Mouse (Mus musculus): ENCODE data around the gene Bckdhb.
A peak's percentile ranks its signal among the peaks of the same experiment; 100 is the strongest.
"Not testable (repeated sequence)": the region's sequence is repeated elsewhere in the genome, so short reads cannot be mapped to it uniquely, and the experiment has no call there.

Bckdhb gene

DNA sequence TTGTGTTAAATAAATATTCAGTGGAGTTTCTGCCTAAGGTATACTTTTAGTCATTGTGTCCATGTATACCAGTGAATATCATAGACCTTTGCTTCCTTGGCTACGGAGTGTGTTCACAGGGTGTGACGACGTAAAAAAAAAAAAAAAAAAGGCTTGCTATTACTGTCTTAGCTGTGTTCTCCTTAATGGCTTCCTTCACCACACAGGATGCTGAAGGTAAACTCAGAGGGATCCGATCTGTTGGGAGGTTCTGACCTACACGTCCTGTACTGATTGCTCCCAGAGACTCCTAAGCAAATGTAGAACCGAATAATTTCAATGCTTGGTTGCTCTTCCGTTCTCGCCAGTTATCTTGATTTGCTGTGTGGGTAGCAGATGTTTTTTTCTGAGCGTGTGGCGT is 38.4 kb downstream of the Bckdhb start:
- no peak for DNase-seq (ENCODE audit: low spot score in 2 of 2)

DNA sequence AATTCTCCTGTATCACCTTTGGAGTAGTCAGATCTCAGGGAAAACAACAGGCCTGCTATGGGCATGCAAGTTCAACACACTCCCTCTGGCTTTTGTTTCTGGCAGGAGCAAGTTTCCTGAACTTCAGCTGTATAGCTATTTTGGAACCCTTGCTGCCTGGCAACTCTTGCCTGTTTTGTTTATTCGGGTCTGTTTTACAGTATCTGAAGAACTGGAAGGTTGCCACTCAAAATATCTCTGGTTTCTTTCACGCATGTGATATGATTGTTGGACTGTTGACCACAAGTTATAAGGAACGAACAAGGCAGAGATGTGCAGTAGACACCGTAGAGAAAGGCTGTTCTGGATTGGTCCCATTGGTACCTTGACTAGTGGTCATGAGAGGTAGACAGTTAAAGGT is 39.4 kb downstream of the Bckdhb start:
- no peak for DNase-seq (ENCODE audit: low spot score in 2 of 2)

- DNase-seq (ENCODE audit: low spot score in 2 of 2), result no peak
Measured at GRCm38 (mm10) chr9:83967439-83968050, 42.6 kb downstream of the Bckdhb start.

DNA sequence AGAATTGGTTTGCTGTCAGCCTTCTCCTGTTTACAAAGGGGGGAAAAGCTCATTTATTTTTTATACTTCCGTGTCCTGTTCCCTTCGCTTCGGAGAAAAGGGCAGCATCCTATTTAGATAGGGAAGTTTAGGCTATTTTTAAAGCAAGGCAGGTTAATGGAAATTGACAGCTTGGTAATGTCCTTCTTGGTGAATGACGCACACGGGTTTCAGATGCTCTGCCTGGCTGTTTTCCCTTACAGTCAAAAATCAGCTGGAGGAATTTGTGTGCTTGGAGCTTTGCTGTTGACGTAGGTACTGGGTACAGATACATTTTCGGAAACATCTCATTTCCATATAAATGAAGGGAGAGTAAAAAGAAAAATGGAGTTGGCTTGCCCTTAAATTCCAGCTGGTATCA is 44.4 kb downstream of the Bckdhb start:
- DNase-seq (ENCODE audit: low spot score in 2 of 2), result peak in 1 of 2 experiments; percentile 24

DNA sequence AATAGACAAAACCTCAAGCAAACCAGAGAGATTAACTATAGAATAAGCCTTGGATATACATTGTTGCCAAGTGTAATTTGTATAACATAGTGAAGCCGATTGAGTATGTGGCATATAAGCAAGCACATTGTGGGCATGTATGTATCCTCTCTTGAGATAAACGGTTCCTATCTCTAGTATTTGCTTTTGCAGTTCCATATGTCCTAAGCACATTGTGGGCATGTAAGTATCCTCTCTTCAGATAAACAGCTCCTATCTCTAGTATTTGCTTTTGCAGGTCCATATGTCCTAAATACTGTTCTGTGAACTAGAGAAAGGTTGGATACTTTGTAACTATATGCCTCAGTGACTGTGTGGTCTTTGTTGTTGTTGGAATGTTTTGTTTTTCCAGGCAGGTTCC is 48.5 kb downstream of the Bckdhb start:
- no peak for DNase-seq (ENCODE audit: low spot score in 2 of 2)

- no peak for DNase-seq (ENCODE audit: low spot score in 2 of 2)
Measured at GRCm38 (mm10) chr9:83975811-83976210, 50.9 kb downstream of the Bckdhb start.

- DNase-seq (ENCODE audit: low spot score in 2 of 2), result no peak
Measured at GRCm38 (mm10) chr9:83981234-83981633, 56.3 kb downstream of the Bckdhb start.

GRCm38 (mm10) chr9:84008961-84009360 is 84.0 kb downstream of the Bckdhb start:
- DNase-seq (ENCODE audit: low spot score in 2 of 2), result no peak

DNA sequence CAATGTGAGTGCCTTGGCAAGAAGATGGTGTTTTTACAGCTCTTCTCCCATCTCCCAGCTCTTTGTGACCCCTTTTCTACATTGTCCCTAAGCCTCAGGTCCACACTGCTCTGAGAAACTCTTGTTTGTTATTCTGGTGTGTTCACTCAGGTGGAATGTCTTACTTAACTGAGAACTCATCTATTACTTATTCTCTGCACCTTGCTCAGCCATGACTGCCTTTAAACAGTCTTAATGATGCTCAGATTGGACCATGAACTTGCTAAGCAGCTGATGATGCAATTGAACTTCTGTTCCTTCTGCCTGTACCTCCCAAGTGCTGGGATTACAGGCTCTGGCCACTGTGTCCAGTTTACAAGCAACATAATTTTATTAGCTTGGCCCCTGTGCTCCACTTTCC is 86.2 kb downstream of the Bckdhb start:
- DNase-seq (ENCODE audit: low spot score in 2 of 2), result no peak

DNA sequence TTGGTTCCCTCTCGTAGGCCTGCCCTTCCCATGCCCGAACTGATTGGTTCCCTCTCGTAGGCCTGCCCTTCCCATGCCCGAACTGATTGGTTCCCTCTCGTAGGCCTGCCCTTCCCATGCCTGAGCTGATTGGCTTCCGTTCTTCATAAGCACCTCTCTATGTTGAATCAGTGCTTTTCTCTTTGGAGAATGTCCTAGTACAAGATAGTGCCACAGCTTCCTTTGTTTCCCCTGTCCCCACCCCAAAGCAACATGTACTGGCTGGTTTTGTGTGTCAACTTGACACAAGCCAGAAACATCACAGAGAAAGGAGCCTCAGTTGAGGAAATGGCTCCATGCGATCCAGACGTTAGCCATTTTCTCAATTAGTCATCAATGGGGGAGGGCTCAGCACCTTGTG is 93.2 kb downstream of the Bckdhb start:
- DNase-seq (ENCODE audit: low spot score in 2 of 2), result not testable (repeated sequence)

DNA sequence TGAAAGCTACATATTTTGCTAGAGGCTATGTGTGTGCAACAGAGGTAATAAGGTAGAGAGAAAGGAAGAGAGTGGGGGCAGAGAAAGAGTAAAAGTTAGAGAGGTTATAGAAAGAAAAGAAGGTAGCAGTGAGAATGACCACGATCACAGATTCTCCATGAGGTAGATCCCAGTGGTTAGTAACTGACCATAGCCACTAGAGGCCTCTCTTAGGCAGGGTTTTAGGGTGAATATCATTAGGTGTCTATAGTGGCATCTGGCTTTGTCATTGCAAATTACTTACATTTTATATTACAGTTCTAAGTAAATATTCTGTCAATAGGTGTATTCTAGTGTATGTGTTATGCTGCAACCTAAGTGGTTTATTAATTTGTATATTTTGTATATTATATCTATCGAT is 94.7 kb downstream of the Bckdhb start:
- DNase-seq (ENCODE audit: low spot score in 2 of 2), result no peak

GRCm38 (mm10) chr9:84021189-84021588 is 96.2 kb downstream of the Bckdhb start:
- DNase-seq (ENCODE audit: low spot score in 2 of 2), result no peak

DNA sequence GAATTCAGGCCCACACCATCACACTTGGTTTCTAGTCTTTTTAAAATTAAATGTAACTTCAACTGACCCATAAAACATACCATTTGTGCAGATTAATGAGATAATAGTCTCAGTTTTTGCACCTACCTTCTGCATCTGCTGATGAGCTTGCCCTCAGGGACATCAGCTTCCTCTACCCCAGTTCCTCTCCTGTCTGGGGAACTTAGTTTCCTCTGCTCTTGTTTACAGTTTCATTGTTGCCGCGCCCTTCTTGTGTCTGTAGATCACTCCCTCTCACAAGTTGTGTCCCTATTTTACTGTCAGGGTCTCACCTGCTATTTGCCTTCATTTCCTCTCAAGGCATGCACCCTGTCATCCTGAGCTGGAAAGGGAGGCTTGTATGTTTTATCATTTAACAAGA is 103.2 kb downstream of the Bckdhb start:
- DNase-seq (ENCODE audit: low spot score in 2 of 2), result no peak

- DNase-seq (ENCODE audit: low spot score in 2 of 2), result no peak
Measured at GRCm38 (mm10) chr9:84030691-84031290, 105.8 kb downstream of the Bckdhb start.

DNA sequence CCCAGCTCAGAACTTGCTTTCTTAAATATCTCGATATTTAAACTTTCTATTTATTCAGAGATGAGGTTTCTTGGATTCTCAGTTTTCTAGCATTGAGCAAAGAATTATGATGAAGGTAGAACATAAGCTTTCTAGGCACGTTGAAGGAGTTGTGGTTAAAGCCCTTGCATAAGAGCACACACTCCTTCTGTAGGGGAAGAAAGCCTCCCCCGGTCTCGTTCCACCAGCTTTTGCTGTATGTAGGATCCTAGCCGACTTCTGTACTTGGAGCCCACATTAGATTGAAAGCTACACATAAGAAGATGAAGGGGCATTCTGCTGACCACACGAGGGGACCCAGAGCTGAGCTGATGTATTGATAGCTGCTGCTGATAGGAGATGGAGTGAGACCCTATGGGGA is 106.5 kb downstream of the Bckdhb start:
- DNase-seq (ENCODE audit: low spot score in 2 of 2), result no peak

DNA sequence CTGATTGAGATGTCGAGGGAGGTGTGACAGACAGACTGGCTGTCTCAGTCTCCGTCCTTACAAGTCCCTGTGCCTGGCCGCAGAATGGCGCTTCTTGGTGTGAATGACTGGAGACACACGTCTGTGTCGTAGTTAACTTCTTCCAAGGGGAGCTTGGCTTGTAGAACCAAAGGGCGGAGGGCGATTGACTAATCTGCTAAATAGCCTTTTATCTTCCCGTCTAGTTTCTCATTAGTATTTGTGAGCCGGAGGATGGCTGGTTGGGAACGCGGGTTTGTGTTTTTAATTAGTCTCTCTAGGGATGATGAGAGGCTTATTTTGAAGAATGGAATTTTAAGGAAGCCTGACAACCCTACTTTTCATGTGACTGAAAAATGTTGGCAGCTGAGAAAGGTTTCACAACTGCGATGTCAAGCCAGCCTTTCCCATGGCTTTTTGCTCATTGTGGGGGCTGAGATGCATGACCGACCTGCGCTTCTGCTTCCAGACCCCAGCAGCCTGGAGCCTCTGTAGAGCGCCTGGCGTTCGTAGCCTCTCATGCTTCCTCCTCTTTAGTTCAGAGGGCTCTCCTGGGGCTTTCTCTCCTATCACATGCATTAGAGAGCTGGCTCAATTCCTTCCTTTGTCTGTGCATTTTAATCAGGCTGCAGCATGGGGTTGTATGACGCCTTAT is 107.9 kb downstream of the Bckdhb start:
- DNase-seq (ENCODE audit: low spot score in 2 of 2), result no peak

- no peak for DNase-seq (ENCODE audit: low spot score in 2 of 2)
Measured at GRCm38 (mm10) chr9:84036046-84036445, 111.1 kb downstream of the Bckdhb start.

DNA sequence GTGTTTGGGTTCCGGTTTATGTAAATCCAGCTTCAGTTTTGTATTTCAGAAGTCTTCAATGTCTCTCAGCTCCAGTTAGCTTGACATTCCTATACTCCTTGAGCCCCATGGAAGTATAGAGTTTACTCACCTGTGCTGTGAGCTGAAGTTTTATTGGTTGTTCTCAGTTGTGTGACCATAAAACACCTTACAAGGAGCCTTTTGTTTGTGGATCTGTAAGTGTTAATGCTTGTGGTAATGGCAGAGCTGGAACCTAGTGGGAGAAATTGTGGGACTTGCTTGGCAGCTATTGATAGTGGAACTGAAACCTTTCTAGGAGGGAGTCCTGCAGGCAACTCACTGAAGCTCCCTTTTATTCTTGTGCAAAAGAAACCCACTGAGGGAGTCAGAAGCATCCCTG is 112.3 kb downstream of the Bckdhb start:
- DNase-seq (ENCODE audit: low spot score in 2 of 2), result no peak

DNA sequence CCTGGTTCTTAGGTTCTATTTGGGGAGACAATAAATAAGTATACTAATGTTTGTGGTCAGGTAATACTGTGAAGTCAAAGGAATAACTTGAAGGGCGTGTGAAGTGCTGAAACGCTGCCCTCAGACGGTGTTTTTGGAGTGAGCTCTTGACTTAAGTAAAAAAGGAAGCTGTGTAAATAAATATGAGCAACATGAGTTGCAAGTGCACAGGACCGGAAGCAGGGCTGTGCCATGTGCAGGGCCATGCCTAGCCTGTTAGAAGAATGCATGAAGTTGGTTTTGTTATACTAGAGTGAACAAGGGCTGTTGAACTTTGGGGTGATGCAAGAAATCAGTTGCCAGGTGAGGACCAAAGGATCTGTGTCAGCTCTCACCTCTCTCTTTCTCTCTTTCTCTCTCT is 114.0 kb downstream of the Bckdhb start:
- no peak for DNase-seq (ENCODE audit: low spot score in 2 of 2)

- no peak for DNase-seq (ENCODE audit: low spot score in 2 of 2)
Measured at GRCm38 (mm10) chr9:84040376-84040775, 115.4 kb downstream of the Bckdhb start.

GRCm38 (mm10) chr9:84041631-84042277 is 116.8 kb downstream of the Bckdhb start:
- no peak for DNase-seq (ENCODE audit: low spot score in 2 of 2)

GRCm38 (mm10) chr9:84042539-84042938 is 117.6 kb downstream of the Bckdhb start:
- DNase-seq (ENCODE audit: low spot score in 2 of 2), result no peak

DNA sequence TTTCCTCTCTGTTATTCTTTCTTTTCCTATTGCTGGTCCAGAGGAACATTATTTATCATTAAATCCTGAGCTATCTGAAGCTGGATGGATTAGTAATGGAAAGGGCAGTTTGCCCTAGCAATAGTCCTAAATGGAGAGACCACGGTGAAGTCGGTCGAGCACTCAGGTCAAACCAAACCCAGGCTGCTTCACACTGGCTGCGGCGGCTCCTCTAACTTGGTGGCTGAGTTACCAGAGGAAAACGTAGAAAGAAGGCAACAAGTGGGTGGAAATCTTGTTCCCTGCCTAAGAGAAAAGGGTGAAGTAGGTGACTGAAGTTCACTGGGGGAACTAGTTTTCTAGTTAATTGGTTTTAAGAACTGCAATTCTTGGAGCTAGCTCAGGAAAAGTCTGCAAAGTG is 119.2 kb downstream of the Bckdhb start:
- DNase-seq (ENCODE audit: low spot score in 2 of 2), result no peak

Measured in frontal cortex, postnatal 36 days (tissue).